Mouse (Mus musculus) embryo, embryonic 9.5 days (tissue): Measurements from ENCODE around the gene Mb21d2.

Experiments used
- DNase-seq: peaks from one replicate; pipeline ENCODE4 v3.0.0-alpha.2; 2017; ENCODE audit errors: extremely low spot score

Mb21d2 gene

GRCm38 (mm10) chr16:28928815-28929685, at the start of gene Mb21d2:
Gene Mb21d2 (minus strand): TSS chr16:28929673.
- peak; percentile 76 for DNase-seq

- no peak for DNase-seq
Measured at GRCm38 (mm10) chr16:28966236-28966635, 36.8 kb upstream of the Mb21d2 start.

GRCm38 (mm10) chr16:28964048-28964447, 34.6 kb upstream of the Mb21d2 start:
- DNase-seq: no peak

- DNase-seq: no peak
Measured at GRCm38 (mm10) chr16:28962987-28963386, 33.5 kb upstream of the Mb21d2 start.

GRCm38 (mm10) chr16:28949810-28950209, 20.3 kb upstream of the Mb21d2 start:
- DNase-seq: no peak

- no peak for DNase-seq
Measured at GRCm38 (mm10) chr16:28943254-28943653, 13.8 kb upstream of the Mb21d2 start.

- peak; percentile 20 for DNase-seq
Measured at GRCm38 (mm10) chr16:28936181-28936792, 6.8 kb upstream of the Mb21d2 start.

- no peak for DNase-seq
Measured at GRCm38 (mm10) chr16:28935701-28936100, 6.2 kb upstream of the Mb21d2 start.

GRCm38 (mm10) chr16:28931213-28931612, 1.7 kb upstream of the Mb21d2 start:
- no peak for DNase-seq

GRCm38 (mm10) chr16:28930426-28930825, 953 bp upstream of the Mb21d2 start:
- no peak for DNase-seq

- DNase-seq: peak; percentile 72
Measured at GRCm38 (mm10) chr16:28929686-28930291, 316 bp upstream of the Mb21d2 start.

GRCm38 (mm10) chr16:28928466-28928814, 1.0 kb downstream of the Mb21d2 start:
- DNase-seq: no peak

- no peak for DNase-seq
Measured at GRCm38 (mm10) chr16:28927381-28927780, 2.1 kb downstream of the Mb21d2 start.

- no peak for DNase-seq
Measured at GRCm38 (mm10) chr16:28919320-28919885, 10.1 kb downstream of the Mb21d2 start.

GRCm38 (mm10) chr16:28915362-28915761, 14.1 kb downstream of the Mb21d2 start:
- DNase-seq: no peak

GRCm38 (mm10) chr16:28914709-28915108, 14.8 kb downstream of the Mb21d2 start:
- DNase-seq: no peak

- no peak for DNase-seq
Measured at GRCm38 (mm10) chr16:28911414-28912050, 17.9 kb downstream of the Mb21d2 start.

- no peak for DNase-seq
Measured at GRCm38 (mm10) chr16:28906370-28907275, 22.9 kb downstream of the Mb21d2 start.

GRCm38 (mm10) chr16:28905567-28906289, 23.7 kb downstream of the Mb21d2 start:
- no peak for DNase-seq
